Mouse (Mus musculus) liver, adult 2 months (tissue): ENCODE measurements around the gene Rabepk.
"Not testable (repeated sequence)": the region's sequence is repeated elsewhere in the genome, so short reads cannot be mapped to it uniquely, and the experiment has no call there.

Experiments used
- CTCF ChIP-seq: fragments of 200-500 bp; IDR thresholded peaks from 2 replicates; pipeline ENCODE4 v1.5.1; 2011; ENCODE audit warnings: low read depth, low read length, control low read depth
- POLR2A ChIP-seq: fragments of 200-500 bp; IDR thresholded peaks from 2 replicates; pipeline ENCODE4 v1.6.1; 2011; ENCODE audit warnings: low read length, control low read depth; ENCODE audit not compliant: insufficient read depth; ENCODE audit errors: extremely low read depth

GRCm38 (mm10) chr2:34840143-34840542 lies 40.4 kb upstream of the Rabepk start:
- TF ChIP-seq POLR2A = not testable (repeated sequence)
- TF ChIP-seq CTCF = peak; percentile 32; the same call in 1 of the 2 replicates
